Mouse (Mus musculus) left cerebral cortex, adult 2 months (tissue): ENCODE data around the gene Islr2. TPM values are rescaled to one million over a fixed set of nuclear protein-coding genes. Genes with fewer than 3 reads are reported as not detected.

Source experiments
- DNase-seq, 2 experiments: peaks; one replicate each; pipeline ENCODE4 v3.0.0; 2021 to 2022; ENCODE audit warnings: low spot score in 2 of 2, mixed read lengths in 1 of 2; ENCODE audit errors: extremely low spot score in 1 of 2
- H3K27ac ChIP-seq: fragments of 200-600 bp; 2 replicates; pipeline ENCODE4 v1.8.1; 2022
- H3K4me3 ChIP-seq: fragments of 200-600 bp; 2 replicates; pipeline ENCODE4 v1.8.1; 2022
- CTCF ChIP-seq: fragments of 200-600 bp; IDR thresholded peaks from 2 replicates; pipeline ENCODE4 v1.8.1; 2022; ENCODE audit warnings: antibody characterized with exemption, mild to moderate bottlenecking, moderate library complexity
- intact Hi-C: fragments of 180-260 bp; cut with DNase I; formaldehyde crosslinking; loops from one replicate; pipeline ENCODE4 v1.15.1; 2025
- microRNA-seq, 2 experiments: library from miRNA; unstranded; fragments of <30 nt; microRNA quantifications; one replicate each; pipeline ENCODE4 v1.2.0; 2021
- total RNA-seq, 2 experiments: library from RNA; stranded (reverse); gene quantifications; 2 replicates each; pipeline ENCODE4 v1.2.3; 2021

The Islr2 gene
- total RNA-seq, 2 experiments from 2014 or later = 72.1 to 74.0 TPM

DNA sequence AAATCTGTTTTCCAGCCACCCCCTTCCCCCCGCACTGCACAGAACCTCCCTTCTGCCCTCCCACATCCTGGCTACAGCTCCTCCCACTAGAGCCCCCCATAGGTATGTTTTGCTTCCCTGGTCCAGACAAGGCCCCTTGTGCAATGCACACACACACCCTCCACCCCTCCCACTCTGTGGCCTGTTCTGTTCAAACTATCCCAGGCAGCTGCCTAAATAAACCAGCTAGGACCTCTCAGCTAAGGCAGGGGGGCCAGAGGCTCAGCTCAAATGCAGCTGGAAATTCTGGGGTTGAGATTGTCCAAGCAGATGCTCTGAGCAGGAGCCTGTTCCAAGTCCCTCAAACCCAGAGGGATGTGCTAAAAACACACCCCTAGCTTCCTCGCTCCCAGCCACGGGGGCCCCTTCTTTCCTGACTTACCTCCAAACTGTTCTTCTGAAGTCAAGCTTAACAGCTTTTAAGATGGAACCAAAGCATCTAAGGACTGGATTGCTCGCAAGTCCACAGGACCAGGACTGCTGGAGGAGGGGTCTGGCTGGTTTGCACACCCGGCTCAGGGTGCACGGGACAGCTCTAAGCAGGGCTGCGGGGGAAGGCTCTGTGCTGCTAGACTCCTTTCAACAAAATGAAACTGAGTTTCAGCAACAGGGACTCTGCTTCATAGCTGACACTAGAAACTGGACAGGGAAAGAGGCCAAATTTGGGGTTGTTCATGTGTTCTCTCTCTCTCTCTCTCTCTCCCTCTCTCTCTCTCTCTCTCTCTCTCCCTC, 45.4 kb downstream of the Islr2 start:
- Histone ChIP-seq H3K27ac (peak overlapping the region; percentile 55; the same call in 1 of the 2 replicates), H3K4me3 (no peak overlapping the region)
- intact Hi-C loops = no loop called here
- TF ChIP-seq CTCF = no peak
- DNase-seq = no peak

- no peak for DNase-seq
- intact Hi-C loops = no loop called here
- no peak overlapping the region for H3K4me3 ChIP-seq
- no peak for TF ChIP-seq CTCF
- H3K27ac ChIP-seq = peak overlapping the region; percentile 4; the same call in 1 of the 2 replicates
Observed at GRCm38 (mm10) chr9:58157838-58158237, 46.3 kb downstream of the Islr2 start.

GRCm38 (mm10) chr9:58156819-58157560, 47.1 kb downstream of the Islr2 start:
- no peak overlapping the region for H3K4me3 ChIP-seq
- intact Hi-C loops = no loop called here
- no peak overlapping the region for H3K27ac ChIP-seq
- DNase-seq = no peak
- no peak for TF ChIP-seq CTCF

DNA sequence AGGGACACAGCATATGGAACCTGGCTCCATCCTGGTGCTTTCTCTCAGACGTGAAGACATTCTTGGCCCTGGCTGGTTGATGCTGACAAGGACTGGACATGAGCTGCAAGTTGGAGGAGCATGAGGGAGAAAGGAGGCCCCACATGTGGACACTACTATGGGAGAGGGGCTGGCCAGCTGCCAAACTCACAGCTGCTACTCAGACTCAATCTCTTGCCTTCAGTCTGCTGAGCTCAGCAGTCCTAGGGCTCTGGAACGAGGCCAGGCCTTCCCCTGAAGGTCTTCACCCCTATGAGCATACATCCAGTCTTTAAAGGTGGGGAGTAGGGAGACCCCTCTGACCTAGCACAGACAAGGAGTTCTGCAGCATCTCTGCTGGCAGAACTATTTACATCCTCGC, 48.8 kb downstream of the Islr2 start:
- TF ChIP-seq CTCF = no peak
- DNase-seq = no peak
- H3K4me3 ChIP-seq = no peak overlapping the region
- H3K27ac ChIP-seq = no peak overlapping the region
- intact Hi-C loops = no loop called here

- TF ChIP-seq CTCF = no peak
- intact Hi-C loops = no loop called here
- no peak for DNase-seq
- Histone ChIP-seq H3K27ac (no peak overlapping the region), H3K4me3 (no peak overlapping the region)
Observed at GRCm38 (mm10) chr9:58153095-58153494, 51.0 kb downstream of the Islr2 start.

GRCm38 (mm10) chr9:58150733-58151361, 53.3 kb downstream of the Islr2 start:
- intact Hi-C loops = no loop called here
- no peak overlapping the region for H3K4me3 ChIP-seq
- no peak for DNase-seq
- TF ChIP-seq CTCF = peak; percentile 31
- H3K27ac ChIP-seq = no peak overlapping the region

DNA sequence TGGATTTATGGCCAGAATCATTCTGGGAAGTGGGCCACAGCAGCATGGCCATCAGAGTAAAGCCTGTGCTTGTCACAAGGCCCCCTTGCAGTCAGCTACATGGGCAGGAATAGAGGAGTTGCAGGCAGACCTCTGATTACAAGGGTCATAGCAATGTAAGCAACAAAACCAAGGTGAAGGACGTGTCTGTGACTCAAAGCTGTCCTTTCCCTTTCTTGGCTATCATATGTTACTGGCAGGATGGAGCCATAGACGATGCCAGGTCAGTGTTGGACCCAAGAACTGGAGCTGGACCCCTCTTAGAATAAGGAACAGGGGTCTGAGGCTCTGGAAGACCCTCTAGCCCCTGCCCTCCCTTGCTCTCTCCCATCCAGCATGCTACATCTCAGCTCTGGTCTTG, 55.3 kb downstream of the Islr2 start:
- Histone ChIP-seq H3K27ac (no peak overlapping the region), H3K4me3 (no peak overlapping the region)
- TF ChIP-seq CTCF = no peak
- DNase-seq = no peak
- intact Hi-C loops = no loop called here

Small RNAs within 50 kb of the gene (microRNA-seq; reads per million reads assigned to microRNA genes)
- gene Mir6385 = 0 reads per million in 2 experiments

Other genes with a start within 250 kb of the Islr2 start
- gene Cyp11a1, start 197.9 kb downstream of the Islr2 start, total RNA-seq = 1 to 10 TPM; 3.8 to 4.7 TPM
- gene Stra6, start 140.5 kb downstream of the Islr2 start, total RNA-seq = 1 to 10 TPM; 8.0 to 8.5 TPM
- 1 to 10 TPM in 1 of 2 experiments, under 1 TPM in 1; 0.86 to 1.3 TPM for gene Ccdc33, start 85.5 kb downstream of the Islr2 start, total RNA-seq
- 10 to 100 TPM; 11.0 to 15.2 TPM for gene Islr, start within 50 bp of the Islr2 start, total RNA-seq
- gene Pml, start 45.5 kb upstream of the Islr2 start, total RNA-seq = 10 to 100 TPM; 14.1 to 19.3 TPM
- 10 to 100 TPM; 66.5 to 72.6 TPM for gene Stoml1, start 48.8 kb upstream of the Islr2 start, total RNA-seq
- gene Loxl1, start 108.9 kb upstream of the Islr2 start, total RNA-seq = 1 to 10 TPM; 2.1 to 2.2 TPM
- not detected for gene Tbc1d21, start 166.1 kb upstream of the Islr2 start, total RNA-seq